Mouse (Mus musculus): ENCODE results near the gene Antxr1. TPM values are rescaled to one million over a fixed set of nuclear protein-coding genes. Genes with fewer than 3 reads are reported as not detected.
A peak's percentile ranks its signal among the peaks of the same experiment; 100 is the strongest.

Gene Antxr1
- polyA plus RNA-seq, 1 experiment from 2014 or later = 2.8 TPM

- Histone ChIP-seq H3K4me3 (no peak overlapping the region), H3K27me3 (ENCODE audit: insufficient read depth, poor library complexity, severe bottlenecking) (no peaks in the 10 kb centered on the region), H3K27ac (no peak overlapping the region), H3K4me1 (replicated peaks) (0 out of 2 replicates have a peak, but pooled peaks cover 3% of the 10 kb centered on the region), H3K36me3 (no peaks in the 10 kb centered on the region), H3K9me3 (0 out of 2 replicates have a peak, but pooled peaks cover 3% of the 10 kb centered on the region)
- WGBS = 91% methylated on average over 20 of the region's 20 CpGs
- no peak for DNase-seq (ENCODE audit: low spot score)
Observed at GRCm38 (mm10) chr6:87119066-87119837, 216.4 kb downstream of the Antxr1 start.

DNA sequence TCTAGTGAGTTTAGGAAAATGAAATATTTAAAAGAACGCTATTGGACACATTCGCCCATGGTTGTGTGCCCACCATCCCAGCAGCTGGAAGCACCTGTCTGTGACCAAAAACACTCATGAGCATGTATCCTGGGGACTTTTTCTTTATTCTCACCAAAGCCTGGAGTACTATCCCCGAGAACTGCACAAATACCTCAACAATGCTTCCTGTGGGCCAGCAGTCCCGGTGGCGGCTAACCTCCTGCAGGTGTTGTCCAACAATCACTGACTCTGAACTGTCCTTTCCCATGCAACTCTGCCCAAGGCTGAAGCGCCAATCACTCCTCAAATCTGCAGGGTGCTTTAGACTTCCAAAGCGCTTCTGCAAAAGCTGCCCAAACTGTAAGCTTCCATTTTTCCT is 219.0 kb downstream of the Antxr1 start:
- peaks cover 7% of the 10 kb centered on the region; the same call in 1 of the 2 replicates for H3K4me1 ChIP-seq (replicated peaks)
- H3K9me3 ChIP-seq = 0 out of 2 replicates have a peak, but pooled peaks cover 3% of the 10 kb centered on the region
- WGBS = 83% methylated on average over 7 of the region's 7 CpGs
- no peaks in the 10 kb centered on the region for H3K36me3 ChIP-seq
- no peak overlapping the region for H3K4me3 ChIP-seq
- peaks cover 4% of the 10 kb centered on the region; the same call in 1 of the 2 replicates for H3K27me3 ChIP-seq (ENCODE audit: insufficient read depth, poor library complexity, severe bottlenecking)
- no peak overlapping the region for H3K27ac ChIP-seq
- DNase-seq (ENCODE audit: low spot score) = no peak

DNA sequence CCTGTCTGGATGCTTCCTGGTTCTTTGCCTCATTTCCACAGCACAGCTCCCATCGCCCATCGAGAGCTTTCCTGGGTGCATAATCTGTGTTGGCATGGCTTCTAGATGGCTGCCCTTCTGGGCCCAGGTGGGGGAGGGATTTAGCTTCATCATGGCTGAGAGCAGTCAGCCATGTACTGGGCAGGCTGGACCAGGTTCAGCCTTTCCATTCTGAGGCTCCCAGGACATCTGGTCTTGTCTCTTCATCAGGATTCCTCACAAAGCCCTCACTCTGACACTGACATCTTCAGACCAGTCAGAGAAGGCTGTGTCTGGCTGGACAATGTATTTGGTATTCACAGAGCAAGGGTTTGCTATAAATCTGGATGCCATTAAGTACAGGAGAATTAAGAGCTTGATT is 219.6 kb downstream of the Antxr1 start:
- H3K4me3 ChIP-seq = no peak overlapping the region
- no peak overlapping the region for H3K27ac ChIP-seq
- peaks cover 7% of the 10 kb centered on the region; the same call in 1 of the 2 replicates for H3K4me1 ChIP-seq (replicated peaks)
- 90% methylated on average over 2 of the region's 2 CpGs for WGBS
- 0 out of 2 replicates have a peak, but pooled peaks cover 3% of the 10 kb centered on the region for H3K9me3 ChIP-seq
- peaks cover 4% of the 10 kb centered on the region; the same call in 1 of the 2 replicates for H3K27me3 ChIP-seq (ENCODE audit: insufficient read depth, poor library complexity, severe bottlenecking)
- no peaks in the 10 kb centered on the region for H3K36me3 ChIP-seq
- no peak for DNase-seq (ENCODE audit: low spot score)

GRCm38 (mm10) chr6:87112125-87112524 is 223.5 kb downstream of the Antxr1 start:
- 86% methylated on average over 6 of the region's 6 CpGs for WGBS
- H3K36me3 ChIP-seq = no peaks in the 10 kb centered on the region

GRCm38 (mm10) chr6:87111493-87111892 is 224.1 kb downstream of the Antxr1 start:
- WGBS = 93% methylated on average over 1 of the region's 1 CpGs
- Histone ChIP-seq H3K27ac (0 out of 2 replicates have a peak overlapping the region, but pooled peaks have one; percentile 35), H3K4me1 (replicated peaks) (peaks cover 7% of the 10 kb centered on the region; the same call in 1 of the 2 replicates), H3K27me3 (ENCODE audit: insufficient read depth, poor library complexity, severe bottlenecking) (peaks cover 4% of the 10 kb centered on the region; the same call in 1 of the 2 replicates), H3K36me3 (no peaks in the 10 kb centered on the region), H3K9me3 (no peaks in the 10 kb centered on the region), H3K4me3 (no peak overlapping the region)
- no peak for DNase-seq (ENCODE audit: low spot score)

More at GRCm38 (mm10) chr6:87112125-87112524, 223.5 kb downstream of the Antxr1 start:
- Histone ChIP-seq H3K4me1 (replicated peaks) (peaks cover 7% of the 10 kb centered on the region; the same call in 1 of the 2 replicates), H3K27ac (0 out of 2 replicates have a peak overlapping the region, but pooled peaks have one; percentile 35), H3K4me3 (no peak overlapping the region), H3K27me3 (ENCODE audit: insufficient read depth, poor library complexity, severe bottlenecking) (peaks cover 4% of the 10 kb centered on the region; the same call in 1 of the 2 replicates), H3K9me3 (no peaks in the 10 kb centered on the region)
- no peak for DNase-seq (ENCODE audit: low spot score)

DNA sequence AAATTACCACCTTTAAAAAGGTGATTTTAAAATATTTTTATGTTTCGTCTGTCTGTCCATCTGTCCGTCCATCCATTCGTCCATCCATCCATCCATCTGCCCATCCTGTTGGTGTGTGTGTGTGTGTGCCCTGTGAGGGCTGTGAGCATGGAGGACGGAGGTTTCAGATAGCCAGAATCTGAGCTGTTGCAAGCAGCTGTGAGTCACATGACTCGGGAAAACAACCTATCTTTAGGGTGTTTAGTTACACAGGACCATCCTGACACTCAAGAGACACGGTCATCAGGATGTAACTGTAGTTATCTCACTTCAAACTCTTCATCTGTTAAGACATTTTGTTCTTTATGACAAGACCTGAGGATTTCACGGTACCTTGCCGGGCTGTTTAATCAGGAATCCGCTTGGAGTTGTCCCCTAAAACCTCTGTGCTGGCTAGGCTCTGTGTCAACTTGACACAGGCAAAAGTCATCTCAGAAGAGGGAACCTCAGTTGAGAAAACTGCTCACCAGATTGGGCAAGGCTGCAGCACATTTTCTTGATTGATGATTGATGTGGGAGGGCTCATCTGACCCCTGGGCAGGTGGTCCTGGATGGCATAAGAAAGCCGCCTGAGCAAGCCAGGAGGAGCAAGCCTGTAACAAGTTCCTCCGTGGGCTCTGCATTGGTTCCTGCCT is 231.4 kb downstream of the Antxr1 start, which contains the start of gene D6Ertd527e:
Gene D6Ertd527e (plus strand): TSS at position 624 of the 674 bp plus-strand sequence.
- H3K27ac ChIP-seq = no peak within 1 kb of the TSS
- H3K9me3 ChIP-seq = no peaks in the 10 kb centered on the region
- no peak for DNase-seq (ENCODE audit: low spot score)
- H3K4me3 ChIP-seq = no peak within 1 kb of the TSS
- H3K4me1 ChIP-seq (replicated peaks) = peaks cover 35% of the 10 kb centered on the region
- H3K27me3 ChIP-seq (ENCODE audit: insufficient read depth, poor library complexity, severe bottlenecking) = no peaks in the 10 kb centered on the region
- 83% methylated on average over 11 of the region's 11 CpGs for WGBS
- H3K36me3 ChIP-seq = no peaks in the 10 kb centered on the region

- Histone ChIP-seq H3K27ac (no peak overlapping the region), H3K27me3 (ENCODE audit: insufficient read depth, poor library complexity, severe bottlenecking) (no peaks in the 10 kb centered on the region), H3K9me3 (no peaks in the 10 kb centered on the region), H3K4me1 (replicated peaks) (peaks cover 41% of the 10 kb centered on the region), H3K36me3 (no peaks in the 10 kb centered on the region), H3K4me3 (no peak overlapping the region)
- no peak for DNase-seq (ENCODE audit: low spot score)
- WGBS = 100% methylated on average over 1 of the region's 1 CpGs
Observed at GRCm38 (mm10) chr6:87103314-87103713, 232.3 kb downstream of the Antxr1 start.

DNA sequence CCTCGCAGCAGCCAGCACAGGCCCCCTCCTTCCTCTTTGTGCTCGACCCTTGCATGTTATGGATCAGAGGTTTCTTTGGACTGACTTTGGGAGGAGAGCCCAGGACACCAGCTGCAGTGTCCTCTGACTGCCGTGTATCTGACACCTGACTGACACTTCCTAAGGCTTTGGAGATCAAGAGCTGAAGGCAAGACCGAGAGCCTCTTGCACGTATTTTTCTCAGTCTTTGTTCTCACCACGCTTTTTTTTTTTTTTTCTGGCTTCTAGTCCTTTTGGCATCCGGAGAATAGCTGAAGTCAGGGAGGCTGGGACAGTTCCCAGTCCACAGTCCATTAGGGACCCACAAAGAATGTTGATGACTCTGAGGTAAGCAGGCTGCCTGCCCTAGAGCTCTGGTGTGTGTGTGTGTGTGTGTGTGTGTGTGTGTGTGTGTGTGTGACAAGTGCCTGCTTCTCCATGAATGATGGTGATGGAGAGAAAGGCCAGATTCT is 233.2 kb downstream of the Antxr1 start:
- Histone ChIP-seq H3K4me3 (no peak overlapping the region), H3K27ac (peak overlapping the region; percentile 54), H3K27me3 (ENCODE audit: insufficient read depth, poor library complexity, severe bottlenecking) (no peaks in the 10 kb centered on the region), H3K9me3 (no peaks in the 10 kb centered on the region), H3K4me1 (replicated peaks) (peaks cover 41% of the 10 kb centered on the region), H3K36me3 (no peaks in the 10 kb centered on the region)
- WGBS = 34% methylated on average over 7 of the region's 7 CpGs
- DNase-seq (ENCODE audit: low spot score) = no peak

- 32% methylated on average over 4 of the region's 4 CpGs for WGBS
- DNase-seq (ENCODE audit: low spot score) = no peak
- Histone ChIP-seq H3K4me1 (replicated peaks) (peaks cover 41% of the 10 kb centered on the region), H3K27me3 (ENCODE audit: insufficient read depth, poor library complexity, severe bottlenecking) (no peaks in the 10 kb centered on the region), H3K36me3 (no peaks in the 10 kb centered on the region), H3K4me3 (no peak overlapping the region), H3K9me3 (no peaks in the 10 kb centered on the region), H3K27ac (peak overlapping the region; percentile 54; the same call in 1 of the 2 replicates)
Observed at GRCm38 (mm10) chr6:87101955-87102353, 233.7 kb downstream of the Antxr1 start.

- peaks cover 41% of the 10 kb centered on the region for H3K4me1 ChIP-seq (replicated peaks)
- DNase-seq (ENCODE audit: low spot score) = peak; percentile 82
- H3K9me3 ChIP-seq = no peaks in the 10 kb centered on the region
- WGBS = 16% methylated on average over 12 of the region's 12 CpGs
- H3K27ac ChIP-seq = peak overlapping the region; percentile 72
- no peaks in the 10 kb centered on the region for H3K36me3 ChIP-seq
- no peaks in the 10 kb centered on the region for H3K27me3 ChIP-seq (ENCODE audit: insufficient read depth, poor library complexity, severe bottlenecking)
- H3K4me3 ChIP-seq = peak overlapping the region; percentile 36
Observed at GRCm38 (mm10) chr6:87101281-87101954, 234.2 kb downstream of the Antxr1 start.

- no peak for DNase-seq (ENCODE audit: low spot score)
- WGBS = 87% methylated on average over 9 of the region's 9 CpGs
- 0 out of 2 replicates have a peak overlapping the region, but pooled peaks have one; percentile 17 for H3K27ac ChIP-seq
Observed at GRCm38 (mm10) chr6:87100297-87101020, 235.2 kb downstream of the Antxr1 start.

More at GRCm38 (mm10) chr6:87100297-87101020, 235.2 kb downstream of the Antxr1 start:
- H3K4me1 ChIP-seq (replicated peaks) = peaks cover 41% of the 10 kb centered on the region
- H3K27me3 ChIP-seq (ENCODE audit: insufficient read depth, poor library complexity, severe bottlenecking) = no peaks in the 10 kb centered on the region
- no peaks in the 10 kb centered on the region for H3K9me3 ChIP-seq
- no peak overlapping the region for H3K4me3 ChIP-seq
- no peaks in the 10 kb centered on the region for H3K36me3 ChIP-seq

All from hindbrain, embryonic 10.5 days (tissue).